Mouse (Mus musculus) olfactory bulb, adult 2 months (tissue): ENCODE data around the gene Kng1.
"Not testable (repeated sequence)": the region's sequence is repeated elsewhere in the genome, so short reads cannot be mapped to it uniquely, and the experiment has no call there.

Experiments used
- CTCF ChIP-seq: fragments of 200-500 bp; IDR thresholded peaks from 2 replicates; pipeline ENCODE4 v1.5.1; 2012; ENCODE audit warnings: low read depth, mild to moderate bottlenecking, low read length, moderate library complexity; ENCODE audit not compliant: insufficient read depth
- POLR2A ChIP-seq: fragments of 200-500 bp; IDR thresholded peaks from 2 replicates; pipeline ENCODE4 v1.6.1; 2012; ENCODE audit warnings: mild to moderate bottlenecking, low read depth, low read length, moderate library complexity; ENCODE audit not compliant: insufficient read depth

DNA sequence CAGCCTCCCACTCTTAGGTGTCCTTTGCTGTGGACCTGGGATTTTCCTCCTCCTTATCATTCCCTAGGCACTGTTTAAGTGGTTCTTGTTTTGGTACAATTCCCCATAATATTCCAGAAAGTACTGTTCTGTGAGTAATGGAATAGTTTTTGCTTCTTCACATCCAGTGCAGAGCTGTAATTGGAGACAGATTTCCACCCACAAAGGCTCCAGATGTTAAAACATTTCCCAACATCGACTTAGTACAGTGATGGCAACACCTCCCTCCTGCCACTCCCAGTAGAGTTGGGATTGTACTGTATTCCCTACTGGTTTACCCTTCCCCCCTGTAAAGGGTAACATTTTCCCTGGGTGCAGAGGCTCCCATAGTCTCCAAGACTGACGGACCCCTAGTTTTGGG is 43.9 kb upstream of the Kng1 start:
- not testable (repeated sequence) for TF ChIP-seq CTCF, POLR2A
